In genomic region chr9:107586974-107587832, GRCm38 (mm10) we compare ENCODE assay signal across 8 mouse cellular contexts. TPM values are rescaled to one million over a fixed set of nuclear protein-coding genes. Genes with fewer than 3 reads are reported as not detected.
DNase-seq lines count a peak whose midpoint lies in the region; ATAC-seq lines count a peak whose summit lies in the region.

Ifrd2 (plus strand) TSS chr9:107587642.

- peak within 1 kb of the TSS; percentile 69 for H3K9ac ChIP-seq in forebrain, embryonic 14.5 days (ENCODE audit: low read length)
- peak within 1 kb of the TSS; percentile 65 for H3K9ac ChIP-seq in neural tube, embryonic 15.5 days (replicated peaks)

- H3K4me3 ChIP-seq in forebrain, embryonic 14.5 days (ENCODE audit: low read depth, low read length) = peak within 1 kb of the TSS; percentile 68
- peak within 1 kb of the TSS; percentile 84 for H3K4me3 ChIP-seq in neural tube, embryonic 15.5 days (replicated peaks)

- intact Hi-C loops in heart, postnatal 14 days (cut with DNase I) = no loop called here

- no peaks in the 10 kb centered on the region for H3K9me3 ChIP-seq in forebrain, embryonic 14.5 days (replicated peaks; ENCODE audit: control insufficient read depth, low read length)
- H3K9me3 ChIP-seq in neural tube, embryonic 15.5 days (replicated peaks) = no peaks in the 10 kb centered on the region

- H3K4me2 ChIP-seq in forebrain, embryonic 14.5 days (ENCODE audit: low read length) = peak within 1 kb of the TSS; percentile 89
- H3K4me2 ChIP-seq in neural tube, embryonic 15.5 days = peak within 1 kb of the TSS; percentile 75

- no peaks in the 10 kb centered on the region for H3K27me3 ChIP-seq in forebrain, embryonic 14.5 days (replicated peaks; ENCODE audit: control insufficient read depth, insufficient read depth, low read length)
- H3K27me3 ChIP-seq in neural tube, embryonic 15.5 days (replicated peaks) = no peaks in the 10 kb centered on the region

- ATAC-seq in forebrain, embryonic 14.5 days = peak; percentile 100
- ATAC-seq in neural tube, embryonic 15.5 days (ENCODE audit: low FRiP score) = peak; percentile 97

- H3K27ac ChIP-seq in forebrain, embryonic 14.5 days (ENCODE audit: low read depth, low read length) = peak within 1 kb of the TSS; percentile 11; the same call in 1 of the 2 replicates
- peak within 1 kb of the TSS; percentile 72 for H3K27ac ChIP-seq in neural tube, embryonic 15.5 days (replicated peaks)

- peaks cover 34% of the 10 kb centered on the region for H3K36me3 ChIP-seq in forebrain, embryonic 14.5 days (ENCODE audit: control insufficient read depth, insufficient read depth, low read length)
- H3K36me3 ChIP-seq in neural tube, embryonic 15.5 days = peaks cover 19% of the 10 kb centered on the region

- peak; percentile 99 for DNase-seq in ES-CJ7 (ENCODE audit: low read depth, low spot score)
- peak; percentile 96 for DNase-seq in cerebellum, adult 11 months
- peak; percentile 100 for DNase-seq in forebrain, embryonic 14.5 days (ENCODE audit: low spot score)
- peak; percentile 93 to 95 for DNase-seq in heart, postnatal 14 days
- DNase-seq in layer of hippocampus, adult 11-12 months (ENCODE audit: low spot score) = peak; percentile 98
- DNase-seq in lung, adult 18-20 months = peak; percentile 99
- peak; percentile 97 for DNase-seq in testis, postnatal 14 days (ENCODE audit: low spot score)

- H3K4me1 ChIP-seq in forebrain, embryonic 14.5 days (ENCODE audit: control insufficient read depth, insufficient read depth, low read length) = peaks cover 6% of the 10 kb centered on the region
- H3K4me1 ChIP-seq in neural tube, embryonic 15.5 days = peaks cover 20% of the 10 kb centered on the region

- 14% methylated on average over 46 of the region's 46 CpGs for WGBS in forebrain, embryonic 14.5 days
- 13% methylated on average over 46 of the region's 46 CpGs for WGBS in neural tube, embryonic 15.5 days

RNA-seq across cellular contexts. Expression of gene Ifrd2, which starts in this region (rescaled TPM):
- polyA plus RNA-seq in forebrain, embryonic 14.5 days (2014; fragmentation: Nextera tagmentation; extraction: Ambion mirVana) = 18.7 and 19.1 TPM in 2 replicates
- 10 to 100 TPM; 36.7 to 47.1 TPM for total RNA-seq in heart, postnatal 14 days (2021)
- 14.4 and 25.2 TPM in 2 replicates for polyA plus RNA-seq in neural tube, embryonic 15.5 days (2015; fragmentation: Nextera tagmentation; extraction: Ambion mirVana)

Comparison
In these comparisons a context has a peak if more than half of its experiments do, and no peak if none do; other contexts are left out.
1. Peak in every context shown above with its lines: DNase-seq, ATAC-seq, H3K4me3 ChIP-seq and H3K27ac ChIP-seq.